Mouse (Mus musculus): Measurements from ENCODE around the gene Reep6.

DNA sequence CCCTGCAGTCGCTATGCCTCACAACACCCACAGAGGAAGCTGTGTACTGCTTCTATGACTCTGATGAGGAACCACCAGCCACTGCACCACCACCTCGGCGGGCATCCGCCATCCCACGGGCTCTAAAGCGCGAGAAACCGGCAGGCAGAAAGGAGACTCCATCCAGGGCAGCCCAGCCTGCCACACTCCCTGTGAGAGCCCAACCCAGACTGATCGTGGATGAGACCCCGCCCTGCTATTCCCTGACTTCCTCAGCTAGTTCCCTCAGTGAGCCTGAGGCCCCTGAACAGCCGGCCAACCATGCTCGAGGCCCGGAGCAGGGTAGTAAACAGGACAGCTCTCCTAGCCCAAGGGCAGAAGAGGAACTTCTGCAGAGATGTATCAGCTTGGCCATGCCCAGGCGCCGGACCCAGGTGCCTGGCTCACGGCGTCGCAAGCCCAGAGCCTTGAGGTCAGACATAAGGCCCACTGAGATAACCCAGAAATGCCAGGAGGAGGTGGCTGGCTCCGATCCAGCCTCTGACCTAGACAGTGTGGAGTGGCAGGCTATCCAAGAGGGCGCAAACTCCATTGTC, 16.0 kb upstream of the Reep6 start:
- TF ChIP-seq TAL1 (conservative IDR thresholded peaks at IDR 0.05; ENCODE audit: low read depth, low read length) = no peak
- TF ChIP-seq CTCF (IDR thresholded peaks at IDR 0.05; ENCODE audit: low read depth, low read length) = no peak
- no peak for TF ChIP-seq GATA1 (IDR thresholded peaks at IDR 0.05; ENCODE audit: borderline replicate concordance, low read length)
- no peak for TF ChIP-seq POLR2AphosphoS5 (IDR thresholded peaks at IDR 0.05; ENCODE audit: insufficient replicate concordance, low read depth, low read length)
- no peak for TF ChIP-seq GATA2 (IDR thresholded peaks at IDR 0.05; ENCODE audit: borderline replicate concordance, low read depth, low read length)

Measured in G1E (cell line).